Mouse (Mus musculus) heart, embryonic 13.5 days (tissue): ENCODE data around the gene Abl1. TPM values are rescaled to one million over a fixed set of nuclear protein-coding genes. Genes with fewer than 3 reads are reported as not detected.
A peak's percentile ranks its signal among the peaks of the same experiment; 100 is the strongest.

ENCODE experiments used
- ATAC-seq: fragments of 200-750 bp; cut with Nextera tagmentation; 2 replicates; pipeline ENCODE4 v1.8.0; 2017; ENCODE audit warnings: moderate TSS enrichment; ENCODE audit not compliant: insufficient number of reproducible peaks, low FRiP score, low TSS enrichment; ENCODE audit errors: extremely low read depth
- H3K27ac ChIP-seq: fragments of 300-500 bp; sonication (generic); replicated peaks from 2 replicates; pipeline ENCODE4 v1.5.1; 2015; ENCODE audit warnings: moderate library complexity, mild to moderate bottlenecking, inconsistent platforms
- H3K27me3 ChIP-seq: fragments of 300-500 bp; sonication (generic); replicated peaks from 2 replicates; pipeline ENCODE4 v1.6.1; 2015; ENCODE audit warnings: mild to moderate bottlenecking, inconsistent platforms
- H3K36me3 ChIP-seq: fragments of 300-500 bp; sonication (generic); 2 replicates; pipeline ENCODE4 v1.6.1; 2015; ENCODE audit warnings: mild to moderate bottlenecking, inconsistent platforms
- H3K4me1 ChIP-seq: fragments of 300-500 bp; sonication (generic); 2 replicates; pipeline ENCODE4 v1.6.1; 2015; ENCODE audit warnings: inconsistent platforms
- H3K4me2 ChIP-seq: fragments of 300-500 bp; sonication (generic); 2 replicates; pipeline ENCODE4 v1.6.1; 2015; ENCODE audit warnings: inconsistent platforms, mild to moderate bottlenecking, moderate library complexity
- H3K4me3 ChIP-seq: fragments of 300-500 bp; sonication (generic); 2 replicates; pipeline ENCODE4 v1.5.1; 2015; ENCODE audit warnings: moderate library complexity, mild to moderate bottlenecking, inconsistent platforms
- H3K9ac ChIP-seq: fragments of 300-500 bp; sonication (generic); 2 replicates; pipeline ENCODE4 v1.6.1; 2015; ENCODE audit warnings: inconsistent platforms, mild to moderate bottlenecking, moderate library complexity
- H3K9me3 ChIP-seq: fragments of 300-500 bp; sonication (generic); 2 replicates; pipeline ENCODE4 v1.6.1; 2016; ENCODE audit warnings: inconsistent platforms
- WGBS: fragments of 180-500 bp; shearing (Covaris S2); methylation state at CpG from one replicate; pipeline ENCODE4 v1.1.7; 2015; ENCODE audit warnings: mixed read lengths; 5-methylcytosine and 5-hydroxymethylcytosine counted together
- polyA plus RNA-seq: library from polyadenylated mRNA; unstranded; fragments of >200 nt; fragmentation: Nextera tagmentation; extraction: Ambion mirVana; gene quantifications from 2 replicates; pipeline ENCODE4 v1.2.1, GENCODE M21; 2015

Gene Abl1
- polyA plus RNA-seq, 1 experiment from 2014 or later, result 27.9 TPM

DNA sequence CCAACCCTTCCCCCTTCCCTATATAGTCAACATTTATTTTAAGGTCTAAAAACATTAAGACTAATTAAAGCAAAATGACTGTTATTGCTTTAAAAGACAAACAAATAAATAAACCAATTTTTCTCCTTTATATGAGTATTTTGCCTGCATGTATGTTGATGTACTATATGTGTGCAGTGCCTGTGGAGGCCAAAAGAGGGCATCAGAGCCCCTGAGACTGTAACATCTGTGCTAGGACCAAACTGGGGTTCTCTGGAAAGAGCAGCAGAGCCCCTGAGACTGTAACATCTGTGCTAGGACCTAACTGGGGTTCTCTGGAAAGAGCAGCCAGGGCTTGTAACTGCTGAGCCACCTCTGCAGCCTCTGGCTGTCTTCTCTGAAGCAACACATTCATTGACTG is 10.0 kb downstream of the Abl1 start:
- ATAC-seq, result no peak

DNA sequence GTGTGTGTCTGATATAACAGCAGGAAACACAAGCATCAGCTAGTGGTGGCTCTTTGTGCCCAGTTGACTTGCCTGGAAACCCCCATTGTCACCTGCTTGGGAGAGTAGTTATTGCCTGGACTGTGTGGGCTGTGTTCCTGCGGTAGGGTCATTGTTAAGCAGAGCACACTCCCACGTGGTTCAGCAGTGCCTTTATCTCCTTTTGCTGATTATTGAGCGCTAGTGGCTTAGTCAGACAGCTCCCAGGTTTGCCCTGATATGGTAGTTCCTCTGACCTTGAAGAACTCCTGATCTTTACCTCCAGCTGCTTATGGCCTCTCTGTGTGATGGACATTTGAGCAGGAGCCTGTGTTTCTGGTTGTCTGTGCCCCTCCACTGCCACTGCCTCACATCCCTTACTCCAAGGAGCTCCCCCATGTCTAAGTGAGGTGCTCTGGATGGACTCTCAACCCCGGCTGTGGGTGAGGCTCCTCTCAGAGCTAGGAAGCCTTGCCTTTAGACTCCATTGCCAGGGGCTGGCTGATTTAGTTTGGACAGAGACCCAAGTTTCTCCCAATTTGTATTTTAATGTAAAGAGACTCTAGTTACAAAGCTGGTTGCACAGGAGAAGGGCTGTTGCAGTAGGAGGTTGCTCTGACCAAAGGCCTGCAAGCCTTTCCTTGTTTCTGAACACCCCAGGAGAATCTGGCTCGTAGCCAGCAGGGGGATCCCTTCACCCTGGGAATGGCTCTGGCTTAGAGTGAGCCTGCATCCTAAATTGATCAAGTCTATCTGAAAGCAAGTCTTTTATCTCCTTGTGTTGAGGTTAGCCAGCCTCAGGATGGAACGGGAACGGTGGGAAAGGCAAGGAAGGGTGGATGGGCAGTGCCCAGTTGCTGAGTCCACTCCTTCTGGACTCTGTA is 12.6 kb downstream of the Abl1 start:
- ATAC-seq, result peak; percentile 49; the same call in 1 of the 2 replicates
- Histone ChIP-seq H3K4me3 (no peak overlapping the region), H3K9me3 (no peaks in the 10 kb centered on the region), H3K4me2 (peak overlapping the region; percentile 25), H3K27ac (peak overlapping the region; percentile 90), H3K4me1 (peaks cover 20% of the 10 kb centered on the region), H3K9ac (peak overlapping the region; percentile 50; the same call in 1 of the 2 replicates), H3K36me3 (peaks cover 31% of the 10 kb centered on the region), H3K27me3 (no peaks in the 10 kb centered on the region)
- WGBS, result 20% methylated on average over 7 of the region's 7 CpGs

More for the DNA sequence above, 10.0 kb downstream of the Abl1 start:
- H3K9me3 ChIP-seq, result no peaks in the 10 kb centered on the region
- no peak overlapping the region for H3K4me3 ChIP-seq
- H3K27ac ChIP-seq, result no peak overlapping the region
- peaks cover 20% of the 10 kb centered on the region for H3K4me1 ChIP-seq
- no peak overlapping the region for H3K9ac ChIP-seq
- peaks cover 44% of the 10 kb centered on the region for H3K36me3 ChIP-seq
- H3K4me2 ChIP-seq, result no peak overlapping the region
- H3K27me3 ChIP-seq, result no peaks in the 10 kb centered on the region

DNA sequence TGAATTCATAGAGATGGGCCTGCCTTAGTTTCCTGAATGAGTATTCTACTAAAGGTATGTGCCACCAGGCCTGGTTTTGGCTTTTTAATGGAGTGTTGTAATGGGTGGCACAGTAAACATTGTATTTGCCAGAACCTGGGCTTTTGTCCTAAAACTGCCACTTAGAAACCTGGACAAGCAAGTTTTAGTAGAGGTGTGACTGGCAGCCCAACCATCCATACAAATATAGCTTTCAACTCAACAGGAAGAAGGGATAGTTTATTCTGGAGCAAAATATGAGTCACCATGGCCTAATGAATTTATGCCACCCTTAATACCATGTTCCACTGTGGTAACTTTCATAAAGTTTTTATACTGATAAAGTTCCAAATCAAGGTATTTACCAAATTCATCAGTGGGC is 15.1 kb downstream of the Abl1 start:
- Histone ChIP-seq H3K9me3 (no peaks in the 10 kb centered on the region), H3K4me2 (no peak overlapping the region), H3K9ac (no peak overlapping the region), H3K36me3 (peaks cover 18% of the 10 kb centered on the region), H3K27me3 (no peaks in the 10 kb centered on the region), H3K27ac (no peak overlapping the region), H3K4me1 (peaks cover 28% of the 10 kb centered on the region), H3K4me3 (no peak overlapping the region)
- ATAC-seq, result no peak

GRCm38 (mm10) chr2:31705914-31706313 is 17.7 kb downstream of the Abl1 start:
- peaks cover 19% of the 10 kb centered on the region for H3K4me1 ChIP-seq
- no peak overlapping the region for H3K4me3 ChIP-seq
- no peaks in the 10 kb centered on the region for H3K9me3 ChIP-seq
- no peaks in the 10 kb centered on the region for H3K27me3 ChIP-seq
- no peak overlapping the region for H3K9ac ChIP-seq
- peaks cover 9% of the 10 kb centered on the region; the same call in 1 of the 2 replicates for H3K36me3 ChIP-seq
- no peak overlapping the region for H3K4me2 ChIP-seq
- no peak for ATAC-seq
- H3K27ac ChIP-seq, result no peak overlapping the region

DNA sequence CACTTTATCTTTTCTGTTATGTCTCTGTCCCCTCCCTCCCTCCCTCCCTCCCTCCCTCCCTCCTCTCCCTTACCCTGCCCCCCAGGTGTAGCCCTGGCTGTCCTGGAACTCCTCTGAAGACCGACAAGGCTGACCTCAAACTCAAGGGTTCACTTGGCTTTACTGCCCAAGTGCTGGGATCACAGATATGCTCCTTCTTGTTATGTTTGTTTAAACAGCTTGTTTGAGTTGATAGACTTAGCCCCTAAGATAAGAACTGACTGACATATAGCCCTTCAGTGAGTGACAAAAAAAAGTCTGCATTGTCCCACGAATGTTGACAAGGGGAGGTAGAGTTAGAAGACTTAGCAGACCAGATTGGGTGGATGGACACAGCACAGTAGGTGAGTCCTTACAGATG is 18.4 kb downstream of the Abl1 start:
- ATAC-seq, result no peak
- Histone ChIP-seq H3K27ac (no peak overlapping the region), H3K4me1 (0 out of 2 replicates have a peak, but pooled peaks cover 14% of the 10 kb centered on the region), H3K4me3 (no peak overlapping the region), H3K9me3 (no peaks in the 10 kb centered on the region), H3K27me3 (no peaks in the 10 kb centered on the region), H3K4me2 (no peak overlapping the region), H3K36me3 (peaks cover 13% of the 10 kb centered on the region), H3K9ac (no peak overlapping the region)
- WGBS, result 8% methylated on average over 2 of the region's 2 CpGs

GRCm38 (mm10) chr2:31712716-31713115 is 24.5 kb downstream of the Abl1 start:
- WGBS, result 79% methylated on average over 2 of the region's 2 CpGs
- Histone ChIP-seq H3K4me2 (no peak overlapping the region), H3K27me3 (no peaks in the 10 kb centered on the region)

GRCm38 (mm10) chr2:31713813-31714212 is 25.6 kb downstream of the Abl1 start:
- no peaks in the 10 kb centered on the region for H3K27me3 ChIP-seq
- ATAC-seq, result no peak
- 76% methylated on average over 3 of the region's 3 CpGs for WGBS
- no peak overlapping the region for H3K9ac ChIP-seq
- no peaks in the 10 kb centered on the region for H3K9me3 ChIP-seq
- H3K27ac ChIP-seq, result no peak overlapping the region
- H3K4me1 ChIP-seq, result peaks cover 20% of the 10 kb centered on the region
- no peak overlapping the region for H3K4me2 ChIP-seq
- H3K4me3 ChIP-seq, result no peak overlapping the region
- H3K36me3 ChIP-seq, result peaks cover 18% of the 10 kb centered on the region

More at GRCm38 (mm10) chr2:31712716-31713115, 24.5 kb downstream of the Abl1 start:
- Histone ChIP-seq H3K36me3 (peaks cover 17% of the 10 kb centered on the region), H3K27ac (no peak overlapping the region), H3K9ac (no peak overlapping the region), H3K4me3 (no peak overlapping the region), H3K4me1 (peaks cover 24% of the 10 kb centered on the region), H3K9me3 (no peaks in the 10 kb centered on the region)
- ATAC-seq, result no peak

DNA sequence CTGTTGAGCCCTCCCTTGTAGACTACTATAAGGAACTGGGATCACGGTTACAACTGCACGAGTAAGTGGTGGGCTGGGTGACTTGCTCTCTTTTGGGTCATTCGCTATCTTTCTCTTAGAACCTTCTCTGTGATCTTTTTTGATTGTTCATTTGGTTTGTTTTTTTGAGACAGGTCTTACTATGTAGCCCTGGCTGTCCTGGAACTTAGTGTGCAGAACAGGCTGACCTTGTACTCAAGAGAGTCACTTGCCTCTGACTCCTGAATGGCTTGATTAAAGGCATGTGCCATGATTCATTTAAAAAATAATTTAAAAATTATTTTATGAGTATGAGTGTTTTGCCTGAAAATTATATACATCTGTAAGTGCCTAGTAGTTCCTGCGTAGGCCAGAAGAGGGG is 26.6 kb downstream of the Abl1 start:
- H3K27ac ChIP-seq, result no peak overlapping the region
- no peak overlapping the region for H3K4me2 ChIP-seq
- no peaks in the 10 kb centered on the region for H3K27me3 ChIP-seq
- no peaks in the 10 kb centered on the region for H3K9me3 ChIP-seq
- H3K9ac ChIP-seq, result no peak overlapping the region
- 92% methylated on average over 4 of the region's 4 CpGs for WGBS
- peaks cover 15% of the 10 kb centered on the region for H3K4me1 ChIP-seq
- no peak overlapping the region for H3K4me3 ChIP-seq
- no peak for ATAC-seq
- peaks cover 18% of the 10 kb centered on the region for H3K36me3 ChIP-seq

GRCm38 (mm10) chr2:31715985-31716384 is 27.8 kb downstream of the Abl1 start:
- peaks cover 18% of the 10 kb centered on the region for H3K36me3 ChIP-seq
- no peak for ATAC-seq
- H3K4me3 ChIP-seq, result no peak overlapping the region
- no peaks in the 10 kb centered on the region for H3K9me3 ChIP-seq
- H3K27ac ChIP-seq, result peak overlapping the region; percentile 67
- no peak overlapping the region for H3K9ac ChIP-seq
- H3K4me1 ChIP-seq, result peaks cover 15% of the 10 kb centered on the region
- no peak overlapping the region for H3K4me2 ChIP-seq
- 42% methylated on average over 7 of the region's 7 CpGs for WGBS
- H3K27me3 ChIP-seq, result no peaks in the 10 kb centered on the region

DNA sequence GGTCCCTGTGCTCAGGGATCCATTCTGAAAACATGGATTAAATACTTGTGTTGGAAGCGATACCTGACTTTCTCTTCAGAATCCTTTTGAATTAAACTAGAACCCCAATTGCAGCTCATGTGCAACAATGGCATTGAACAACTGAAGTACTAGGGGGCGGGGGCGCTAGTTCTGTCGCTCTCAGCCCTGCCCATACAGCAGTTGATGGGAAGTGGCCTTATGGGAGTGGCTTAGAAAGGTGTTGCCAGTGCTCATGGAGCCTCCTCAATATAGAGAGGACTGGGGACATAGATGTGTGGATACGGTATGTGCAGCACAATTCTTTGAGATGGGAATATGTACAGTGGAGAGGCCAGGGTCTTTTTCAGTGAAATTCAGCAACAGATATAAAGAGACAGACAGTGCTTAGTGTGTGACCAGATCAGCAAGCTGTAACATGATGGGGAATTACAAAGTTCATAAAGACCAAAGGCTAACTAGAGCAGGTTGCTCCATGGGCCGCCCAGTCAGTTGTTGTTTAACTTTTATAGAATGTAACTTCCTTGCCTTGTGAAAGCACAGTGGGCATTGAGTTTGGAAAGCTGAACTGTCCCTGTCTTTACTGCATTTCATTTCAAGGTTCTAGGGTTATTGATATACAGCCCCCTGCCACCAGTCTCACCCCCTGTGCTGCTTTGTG is 31.2 kb downstream of the Abl1 start:
- Histone ChIP-seq H3K27ac (no peak overlapping the region), H3K27me3 (no peaks in the 10 kb centered on the region), H3K4me2 (no peak overlapping the region), H3K36me3 (peaks cover 5% of the 10 kb centered on the region; the same call in 1 of the 2 replicates), H3K4me1 (peaks cover 20% of the 10 kb centered on the region), H3K4me3 (no peak overlapping the region), H3K9ac (no peak overlapping the region), H3K9me3 (no peaks in the 10 kb centered on the region)
- no peak for ATAC-seq
- 88% methylated on average over 6 of the region's 6 CpGs for WGBS

DNA sequence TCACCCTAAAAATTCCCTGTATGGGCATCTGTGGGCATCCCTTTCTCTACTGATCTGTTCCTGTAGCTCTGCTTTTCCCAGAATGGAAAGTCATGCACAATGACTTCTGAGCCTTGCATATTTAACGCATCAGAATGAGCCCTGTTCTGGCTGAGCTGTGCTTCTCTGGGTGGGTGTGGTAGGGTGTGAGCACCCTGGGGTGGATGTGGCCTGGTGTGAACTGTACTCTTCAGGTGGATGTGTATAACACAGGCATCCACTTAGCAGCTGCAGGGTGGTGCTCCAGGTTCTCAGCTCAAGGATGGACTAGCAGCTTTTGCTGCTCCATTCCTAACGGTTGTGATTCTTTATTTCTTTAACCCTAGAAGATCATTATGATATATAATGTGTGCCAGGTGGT is 31.8 kb downstream of the Abl1 start:
- Histone ChIP-seq H3K4me3 (no peak overlapping the region), H3K9ac (no peak overlapping the region), H3K27me3 (no peaks in the 10 kb centered on the region), H3K4me2 (no peak overlapping the region), H3K9me3 (no peaks in the 10 kb centered on the region), H3K27ac (no peak overlapping the region), H3K36me3 (peaks cover 5% of the 10 kb centered on the region; the same call in 1 of the 2 replicates), H3K4me1 (peaks cover 20% of the 10 kb centered on the region)
- 74% methylated on average over 2 of the region's 2 CpGs for WGBS
- no peak for ATAC-seq
